Mouse (Mus musculus): ENCODE data around the gene H3f3a. TPM values are rescaled to one million over a fixed set of nuclear protein-coding genes. Genes with fewer than 3 reads are reported as not detected.

The H3f3a gene
- polyA plus RNA-seq, 1 experiment from 2014 or later: 2,611 TPM

- 84% methylated on average over 7 of the region's 7 CpGs for WGBS
- H3K27ac ChIP-seq (replicated peaks): no peak overlapping the region
- no peak for DNase-seq (ENCODE audit: low spot score)
- H3K9me3 ChIP-seq (replicated peaks): no peaks in the 10 kb centered on the region
- peaks cover 21% of the 10 kb centered on the region for H3K36me3 ChIP-seq
- peaks cover 3% of the 10 kb centered on the region for H3K4me1 ChIP-seq
- peaks cover 9% of the 10 kb centered on the region for H3K27me3 ChIP-seq (ENCODE audit: low read depth, poor library complexity, severe bottlenecking)
- H3K4me3 ChIP-seq: no peak overlapping the region
Measured at GRCm38 (mm10) chr1:180757956-180758520, 55.7 kb downstream of the H3f3a start.

- Histone ChIP-seq H3K4me3 (no peak overlapping the region), H3K36me3 (peaks cover 27% of the 10 kb centered on the region), H3K4me1 (no peaks in the 10 kb centered on the region), H3K27me3 (ENCODE audit: low read depth, poor library complexity, severe bottlenecking) (peaks cover 3% of the 10 kb centered on the region; the same call in 1 of the 2 replicates), H3K27ac (replicated peaks) (no peak overlapping the region), H3K9me3 (replicated peaks) (no peaks in the 10 kb centered on the region)
- no peak for DNase-seq (ENCODE audit: low spot score)
- WGBS: 91% methylated on average over 3 of the region's 3 CpGs
Measured at GRCm38 (mm10) chr1:180757252-180757955, 56.3 kb downstream of the H3f3a start.

GRCm38 (mm10) chr1:180756711-180757110 lies 57.0 kb downstream of the H3f3a start:
- WGBS: 94% methylated on average over 2 of the region's 2 CpGs
- peaks cover 34% of the 10 kb centered on the region for H3K36me3 ChIP-seq
- H3K4me3 ChIP-seq: no peak overlapping the region
- H3K9me3 ChIP-seq (replicated peaks): no peaks in the 10 kb centered on the region
- H3K27ac ChIP-seq (replicated peaks): no peak overlapping the region
- no peaks in the 10 kb centered on the region for H3K27me3 ChIP-seq (ENCODE audit: low read depth, poor library complexity, severe bottlenecking)
- H3K4me1 ChIP-seq: no peaks in the 10 kb centered on the region
- DNase-seq (ENCODE audit: low spot score): no peak

GRCm38 (mm10) chr1:180754376-180754775 lies 59.4 kb downstream of the H3f3a start:
- WGBS: 93% methylated on average over 8 of the region's 8 CpGs
- no peaks in the 10 kb centered on the region for H3K27me3 ChIP-seq (ENCODE audit: low read depth, poor library complexity, severe bottlenecking)
- H3K9me3 ChIP-seq (replicated peaks): no peaks in the 10 kb centered on the region
- no peak overlapping the region for H3K4me3 ChIP-seq
- no peak overlapping the region for H3K27ac ChIP-seq (replicated peaks)
- no peak for DNase-seq (ENCODE audit: low spot score)
- no peaks in the 10 kb centered on the region for H3K4me1 ChIP-seq
- H3K36me3 ChIP-seq: peaks cover 49% of the 10 kb centered on the region

GRCm38 (mm10) chr1:180752115-180752514 lies 61.6 kb downstream of the H3f3a start:
- no peak for DNase-seq (ENCODE audit: low spot score)
- Histone ChIP-seq H3K4me3 (no peak overlapping the region), H3K9me3 (replicated peaks) (no peaks in the 10 kb centered on the region), H3K4me1 (no peaks in the 10 kb centered on the region), H3K27ac (replicated peaks) (no peak overlapping the region), H3K27me3 (ENCODE audit: low read depth, poor library complexity, severe bottlenecking) (no peaks in the 10 kb centered on the region), H3K36me3 (peaks cover 70% of the 10 kb centered on the region)
- 93% methylated on average over 11 of the region's 11 CpGs for WGBS

Other genes with a start within 250 kb of the H3f3a start
- 301 and 311 TPM in 2 replicates for gene Parp1, start 245.0 kb downstream of the H3f3a start, polyA plus RNA-seq (2016; fragmentation: Nextera tagmentation; extraction: Ambion mirVana)
- 23.2 and 24.0 TPM in 2 replicates for gene Lin9, start 172.8 kb downstream of the H3f3a start, polyA plus RNA-seq (2016; fragmentation: Nextera tagmentation; extraction: Ambion mirVana)
- gene Mixl1, start 116.9 kb downstream of the H3f3a start, polyA plus RNA-seq (2016; fragmentation: Nextera tagmentation; extraction: Ambion mirVana): 0.05 and 0.09 TPM in 2 replicates
- 17.0 and 18.8 TPM in 2 replicates for gene Acbd3, start 87.9 kb downstream of the H3f3a start, polyA plus RNA-seq (2016; fragmentation: Nextera tagmentation; extraction: Ambion mirVana)
- gene Sde2, start 37.2 kb upstream of the H3f3a start, polyA plus RNA-seq (2016; fragmentation: Nextera tagmentation; extraction: Ambion mirVana): 39.0 and 42.1 TPM in 2 replicates
- gene Lefty2, start 79.2 kb upstream of the H3f3a start, polyA plus RNA-seq (2016; fragmentation: Nextera tagmentation; extraction: Ambion mirVana): not detected in 2 replicates
- 134 and 144 TPM in 2 replicates for gene Pycr2, start 90.3 kb upstream of the H3f3a start, polyA plus RNA-seq (2016; fragmentation: Nextera tagmentation; extraction: Ambion mirVana)
- 0.60 and 0.67 TPM in 2 replicates for gene Lefty1, start 121.1 kb upstream of the H3f3a start, polyA plus RNA-seq (2016; fragmentation: Nextera tagmentation; extraction: Ambion mirVana)
- 2.2 and 3.6 TPM in 2 replicates for gene Tmem63a, start 128.4 kb upstream of the H3f3a start, polyA plus RNA-seq (2016; fragmentation: Nextera tagmentation; extraction: Ambion mirVana)
- 0.86 and 0.94 TPM in 2 replicates for gene Ephx1, start 207.0 kb upstream of the H3f3a start, polyA plus RNA-seq (2016; fragmentation: Nextera tagmentation; extraction: Ambion mirVana)
- not detected in 2 replicates for gene 9130409I23Rik, start 237.3 kb upstream of the H3f3a start, polyA plus RNA-seq (2016; fragmentation: Nextera tagmentation; extraction: Ambion mirVana)

Data from midbrain, embryonic 10.5 days (tissue).